Mouse (Mus musculus): ENCODE measurements around the gene Myl6. TPM values are rescaled to one million over a fixed set of nuclear protein-coding genes. Genes with fewer than 3 reads are reported as not detected.
"Not testable (repeated sequence)": the region's sequence is repeated elsewhere in the genome, so short reads cannot be mapped to it uniquely, and the experiment has no call there.

Gene Myl6
- polyA plus RNA-seq, 1 experiment from 2014 or later, result 833 TPM

DNA sequence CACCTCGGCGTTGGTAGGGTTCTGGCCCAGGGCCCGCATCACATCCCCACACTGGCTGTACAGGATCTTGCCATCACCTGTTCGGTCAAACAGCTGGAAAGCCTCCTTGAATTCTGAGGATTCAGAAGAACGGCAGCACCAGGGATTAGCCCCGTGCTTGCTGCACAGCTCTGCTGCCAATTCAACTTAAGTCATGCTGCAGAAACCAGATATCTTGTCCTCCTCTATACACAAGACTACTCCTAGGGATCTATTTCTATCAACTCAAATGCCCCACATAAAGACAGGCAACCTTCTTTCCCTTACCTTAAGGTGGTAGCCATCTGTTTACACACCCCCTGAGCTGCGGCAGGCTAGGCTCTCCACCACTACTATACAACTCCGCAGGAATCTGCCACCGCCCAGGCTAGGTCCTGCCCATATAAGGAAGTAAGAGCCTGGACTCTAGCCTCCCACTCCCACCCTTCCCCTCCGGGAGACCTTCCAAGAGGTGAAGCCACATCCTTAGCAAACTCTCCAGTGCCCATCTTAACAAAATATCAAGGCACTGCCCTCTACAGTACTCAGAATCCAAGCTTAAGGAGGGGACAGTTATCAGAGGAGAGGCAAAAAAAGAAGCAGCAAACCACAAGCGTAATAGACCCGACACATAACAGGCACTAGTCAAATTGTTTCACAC lies 1.2 kb downstream of the Myl6 start:
- H3K4me3 ChIP-seq, result peak overlapping the region; percentile 86
- peak overlapping the region; percentile 93 for H3K27ac ChIP-seq (replicated peaks)
- 32% methylated on average over 12 of the region's 12 CpGs for WGBS

DNA sequence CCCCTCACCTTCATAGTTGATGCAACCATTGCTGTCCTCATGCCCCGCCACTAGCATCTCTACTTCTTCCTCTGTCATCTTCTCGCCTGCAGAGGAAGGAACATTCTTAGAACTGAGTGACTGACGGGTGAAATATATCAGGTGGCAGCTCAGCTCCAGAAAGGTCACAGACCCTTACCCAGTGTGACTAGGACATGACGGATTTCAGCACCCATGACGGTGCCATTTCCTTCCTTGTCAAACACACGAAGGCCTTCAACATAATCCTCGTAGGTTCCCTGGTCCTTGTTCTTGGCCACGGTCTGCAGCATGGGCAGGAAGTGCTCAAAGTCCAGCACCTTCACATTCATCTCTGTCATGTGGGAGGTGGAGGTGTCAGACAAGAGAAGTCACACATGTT lies 1.9 kb downstream of the Myl6 start:
- peak overlapping the region; percentile 86 for H3K4me3 ChIP-seq
- WGBS, result 87% methylated on average over 8 of the region's 8 CpGs
- DNase-seq (ENCODE audit: low spot score); H3K27ac ChIP-seq (replicated peaks); H3K9me3 ChIP-seq (replicated peaks): not testable (repeated sequence)
- peaks cover 45% of the 10 kb centered on the region for H3K4me1 ChIP-seq
- peaks cover 11% of the 10 kb centered on the region for H3K27me3 ChIP-seq (ENCODE audit: low read depth, poor library complexity, severe bottlenecking)
- peaks cover 50% of the 10 kb centered on the region for H3K36me3 ChIP-seq

More for the DNA sequence above, 1.2 kb downstream of the Myl6 start:
- peaks cover 43% of the 10 kb centered on the region for H3K36me3 ChIP-seq
- peak; percentile 50 for DNase-seq (ENCODE audit: low spot score)
- H3K9me3 ChIP-seq (replicated peaks), result no peaks in the 10 kb centered on the region
- H3K27me3 ChIP-seq (ENCODE audit: low read depth, poor library complexity, severe bottlenecking), result peaks cover 14% of the 10 kb centered on the region
- H3K4me1 ChIP-seq, result peaks cover 52% of the 10 kb centered on the region

DNA sequence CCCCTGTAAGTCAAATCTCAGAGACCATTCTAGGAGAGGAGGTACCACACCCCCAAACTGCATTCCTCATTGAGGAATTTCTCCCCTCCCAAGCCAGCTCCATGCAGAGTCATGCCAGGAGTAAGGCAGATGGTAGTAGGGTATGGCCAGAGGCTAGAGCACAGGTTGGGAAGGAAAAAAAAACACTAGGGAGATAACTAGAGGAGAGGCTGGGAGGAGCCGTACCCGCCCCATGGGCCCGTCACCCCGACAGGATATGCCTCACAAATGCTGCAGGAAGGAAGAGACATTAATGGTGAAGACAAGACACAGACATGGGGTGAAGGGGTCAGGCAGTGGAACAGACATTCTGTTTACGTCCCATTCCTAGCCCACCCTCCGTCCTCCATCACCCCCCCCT lies 2.5 kb downstream of the Myl6 start:
- H3K27ac ChIP-seq (replicated peaks), result no peak overlapping the region
- peaks cover 56% of the 10 kb centered on the region for H3K36me3 ChIP-seq
- peak overlapping the region; percentile 86 for H3K4me3 ChIP-seq
- no peak for DNase-seq (ENCODE audit: low spot score)
- H3K27me3 ChIP-seq (ENCODE audit: low read depth, poor library complexity, severe bottlenecking), result peaks cover 5% of the 10 kb centered on the region
- H3K4me1 ChIP-seq, result peaks cover 39% of the 10 kb centered on the region
- no peaks in the 10 kb centered on the region for H3K9me3 ChIP-seq (replicated peaks)
- WGBS, result 87% methylated on average over 6 of the region's 6 CpGs

DNA sequence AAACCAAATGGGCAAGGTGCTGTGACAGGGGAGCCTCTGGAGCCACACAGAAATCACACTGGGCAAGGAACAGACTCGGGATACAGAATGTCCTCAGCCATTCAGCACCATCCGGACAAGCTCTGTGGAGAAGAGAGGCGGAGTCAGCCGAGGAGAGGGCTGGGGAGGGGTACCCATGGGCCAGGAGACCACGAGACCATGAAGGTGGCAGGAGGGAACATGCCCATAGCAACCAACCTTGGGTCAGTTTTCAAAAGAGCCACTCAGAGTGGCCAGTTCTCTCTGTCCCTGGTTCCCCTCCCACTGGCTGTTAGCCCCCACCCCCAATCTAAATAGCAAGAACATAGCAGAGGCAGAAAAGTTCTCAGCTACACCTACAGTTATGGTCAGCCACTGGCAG lies 3.0 kb downstream of the Myl6 start:
- no peaks in the 10 kb centered on the region for H3K9me3 ChIP-seq (replicated peaks)
- peak overlapping the region; percentile 86 for H3K4me3 ChIP-seq
- no peak overlapping the region for H3K27ac ChIP-seq (replicated peaks)
- WGBS, result 66% methylated on average over 5 of the region's 5 CpGs
- H3K4me1 ChIP-seq, result peaks cover 35% of the 10 kb centered on the region
- no peak for DNase-seq (ENCODE audit: low spot score)
- H3K36me3 ChIP-seq, result peaks cover 62% of the 10 kb centered on the region
- H3K27me3 ChIP-seq (ENCODE audit: low read depth, poor library complexity, severe bottlenecking), result no peaks in the 10 kb centered on the region; the same call in 1 of the 2 replicates

DNA sequence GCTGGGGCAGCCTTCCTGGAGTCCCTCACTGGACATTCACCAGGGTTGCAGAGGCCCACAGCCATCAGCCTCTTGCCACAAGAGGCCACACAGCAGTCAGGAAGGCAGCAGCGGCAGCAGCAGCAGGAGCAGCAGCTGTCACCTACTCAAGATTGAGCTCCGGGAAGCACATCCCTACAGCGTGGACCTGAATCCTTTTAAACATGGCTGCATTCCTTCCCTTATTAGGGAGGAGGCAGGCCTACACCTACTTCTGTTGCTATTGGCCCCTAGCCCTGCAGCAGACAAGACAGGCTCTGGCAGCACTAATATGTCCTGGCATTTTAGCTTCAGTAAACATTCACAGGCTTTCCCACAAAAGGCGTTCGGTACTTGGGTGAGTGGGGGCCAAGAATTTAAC lies 3.7 kb downstream of the Myl6 start:
- Histone ChIP-seq H3K27ac (replicated peaks) (no peak overlapping the region), H3K27me3 (ENCODE audit: low read depth, poor library complexity, severe bottlenecking) (no peaks in the 10 kb centered on the region), H3K4me1 (peaks cover 35% of the 10 kb centered on the region), H3K9me3 (replicated peaks) (no peaks in the 10 kb centered on the region), H3K4me3 (no peak overlapping the region), H3K36me3 (peaks cover 69% of the 10 kb centered on the region)
- whole genome bisulfite sequencing, result 78% methylated on average over 5 of the region's 5 CpGs
- no peak for DNase-seq (ENCODE audit: low spot score)

DNA sequence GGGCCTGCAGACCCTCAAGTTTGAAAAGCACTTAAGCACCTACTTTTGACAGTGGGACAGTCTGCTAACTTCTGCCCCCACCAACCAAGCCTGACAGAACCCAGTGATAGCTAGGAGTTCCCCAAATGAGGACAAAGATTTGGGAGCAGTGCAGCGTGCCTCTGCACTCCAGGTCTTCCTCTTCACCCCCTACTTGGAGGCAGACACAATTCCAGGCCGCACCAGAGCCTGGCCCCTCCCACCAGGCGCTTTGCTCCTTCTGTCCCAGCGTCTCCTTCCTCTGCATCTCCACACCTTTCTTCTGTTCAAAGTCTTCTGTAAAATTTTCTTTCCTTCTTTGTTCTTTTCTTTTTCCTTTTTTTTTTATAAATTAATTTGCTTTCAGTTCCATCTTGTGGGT lies 4.2 kb downstream of the Myl6 start:
- peaks cover 72% of the 10 kb centered on the region for H3K36me3 ChIP-seq
- H3K4me3 ChIP-seq, result 0 out of 2 replicates have a peak overlapping the region, but pooled peaks have one; percentile 7

DNA sequence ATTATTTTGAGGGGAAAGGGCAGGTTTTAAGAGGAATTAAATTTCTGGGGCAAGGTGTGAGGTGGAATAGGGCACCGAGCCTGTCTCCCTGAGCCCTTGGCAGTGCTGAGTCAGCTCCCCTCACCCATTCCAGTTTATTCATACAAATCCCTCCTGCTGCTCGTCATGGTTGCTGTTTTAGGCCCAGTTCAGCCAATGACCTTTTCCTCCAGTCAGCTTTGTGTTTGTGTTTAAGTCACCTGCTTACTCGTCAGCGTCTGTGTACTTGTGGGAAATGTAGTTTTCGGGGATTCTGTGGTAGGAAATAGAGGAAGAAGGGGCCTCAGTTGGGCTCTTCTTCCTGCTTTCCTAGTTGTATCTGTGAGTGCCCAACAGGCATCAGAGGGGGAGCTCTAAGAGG lies 4.6 kb downstream of the Myl6 start:
- peaks cover 27% of the 10 kb centered on the region for H3K4me1 ChIP-seq
- DNase-seq (ENCODE audit: low spot score), result no peak
- no peaks in the 10 kb centered on the region for H3K27me3 ChIP-seq (ENCODE audit: low read depth, poor library complexity, severe bottlenecking)
- H3K4me3 ChIP-seq, result 0 out of 2 replicates have a peak overlapping the region, but pooled peaks have one; percentile 7
- H3K9me3 ChIP-seq (replicated peaks), result no peaks in the 10 kb centered on the region
- H3K36me3 ChIP-seq, result peaks cover 76% of the 10 kb centered on the region
- 77% methylated on average over 5 of the region's 5 CpGs for WGBS
- no peak overlapping the region for H3K27ac ChIP-seq (replicated peaks)

More for the DNA sequence above, 4.2 kb downstream of the Myl6 start:
- Histone ChIP-seq H3K27me3 (ENCODE audit: low read depth, poor library complexity, severe bottlenecking) (no peaks in the 10 kb centered on the region), H3K27ac (replicated peaks) (no peak overlapping the region), H3K9me3 (replicated peaks) (no peaks in the 10 kb centered on the region), H3K4me1 (peaks cover 31% of the 10 kb centered on the region)
- WGBS, result 74% methylated on average over 4 of the region's 4 CpGs
- DNase-seq (ENCODE audit: low spot score), result no peak

DNA sequence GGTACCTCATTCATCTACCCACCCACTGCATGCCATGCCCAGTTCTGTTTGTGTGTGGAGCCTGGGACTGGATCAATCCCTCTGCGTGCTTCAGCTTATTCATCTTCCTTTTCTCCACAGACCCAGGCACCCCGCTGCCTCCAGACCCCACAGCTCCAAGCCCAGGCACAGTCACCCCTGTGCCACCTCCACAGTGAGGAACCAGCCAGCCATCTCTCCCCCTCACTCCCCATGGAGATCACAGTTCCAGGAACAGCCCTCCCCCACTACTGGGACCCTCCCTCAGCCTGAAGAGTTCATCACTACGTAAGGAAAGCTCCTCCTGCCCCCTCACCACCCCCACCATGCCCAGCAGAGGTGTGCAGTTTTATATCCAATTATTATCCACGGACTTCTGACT lies 5.2 kb downstream of the Myl6 start:
- H3K4me3 ChIP-seq, result no peak overlapping the region
- no peak for DNase-seq (ENCODE audit: low spot score)
- H3K9me3 ChIP-seq (replicated peaks), result no peaks in the 10 kb centered on the region
- peaks cover 25% of the 10 kb centered on the region for H3K4me1 ChIP-seq
- 91% methylated on average over 4 of the region's 4 CpGs for WGBS
- H3K27me3 ChIP-seq (ENCODE audit: low read depth, poor library complexity, severe bottlenecking), result no peaks in the 10 kb centered on the region
- H3K27ac ChIP-seq (replicated peaks), result no peak overlapping the region
- H3K36me3 ChIP-seq, result peaks cover 82% of the 10 kb centered on the region

DNA sequence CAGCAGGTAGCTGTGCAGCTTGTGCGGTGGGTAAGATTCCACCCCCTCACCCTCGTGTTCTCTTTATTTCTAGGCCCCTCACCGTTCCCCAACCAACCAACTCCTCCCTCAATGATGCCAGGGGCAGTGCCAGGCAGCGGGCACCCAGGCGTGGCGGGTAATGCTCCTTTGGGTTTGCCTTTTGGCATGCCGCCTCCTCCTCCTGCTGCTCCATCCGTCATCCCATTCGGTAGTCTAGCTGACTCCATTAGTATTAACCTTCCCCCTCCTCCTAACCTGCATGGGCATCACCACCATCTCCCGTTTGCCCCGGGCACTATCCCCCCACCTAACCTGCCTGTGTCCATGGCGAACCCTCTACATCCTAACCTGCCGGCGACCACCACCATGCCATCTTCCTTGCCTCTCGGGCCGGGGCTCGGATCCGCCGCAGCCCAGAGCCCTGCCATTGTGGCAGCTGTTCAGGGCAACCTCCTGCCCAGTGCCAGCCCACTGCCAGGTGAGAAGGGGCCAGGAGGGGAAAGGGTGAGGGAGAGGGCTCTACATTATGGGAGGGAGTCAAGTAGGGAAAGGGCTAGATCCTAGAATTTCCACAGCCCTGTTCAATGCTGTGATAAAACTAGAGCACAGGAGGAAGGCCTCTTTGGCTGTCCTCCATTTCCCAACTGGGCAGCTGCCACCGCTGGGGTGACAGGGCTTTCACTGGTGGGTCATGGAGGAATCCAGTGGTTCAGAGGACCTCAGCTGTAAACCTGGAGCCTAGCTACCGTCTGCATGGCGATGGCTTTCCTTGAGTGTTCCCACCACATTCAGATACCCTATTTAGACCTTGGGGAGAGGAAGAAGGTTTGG lies 5.9 kb downstream of the Myl6 start:
- no peaks in the 10 kb centered on the region for H3K9me3 ChIP-seq (replicated peaks)
- no peak overlapping the region for H3K4me3 ChIP-seq
- peaks cover 25% of the 10 kb centered on the region for H3K4me1 ChIP-seq
- peaks cover 89% of the 10 kb centered on the region for H3K36me3 ChIP-seq
- no peak overlapping the region for H3K27ac ChIP-seq (replicated peaks)
- DNase-seq (ENCODE audit: low spot score), result no peak
- H3K27me3 ChIP-seq (ENCODE audit: low read depth, poor library complexity, severe bottlenecking), result no peaks in the 10 kb centered on the region
- WGBS, result 92% methylated on average over 22 of the region's 22 CpGs

DNA sequence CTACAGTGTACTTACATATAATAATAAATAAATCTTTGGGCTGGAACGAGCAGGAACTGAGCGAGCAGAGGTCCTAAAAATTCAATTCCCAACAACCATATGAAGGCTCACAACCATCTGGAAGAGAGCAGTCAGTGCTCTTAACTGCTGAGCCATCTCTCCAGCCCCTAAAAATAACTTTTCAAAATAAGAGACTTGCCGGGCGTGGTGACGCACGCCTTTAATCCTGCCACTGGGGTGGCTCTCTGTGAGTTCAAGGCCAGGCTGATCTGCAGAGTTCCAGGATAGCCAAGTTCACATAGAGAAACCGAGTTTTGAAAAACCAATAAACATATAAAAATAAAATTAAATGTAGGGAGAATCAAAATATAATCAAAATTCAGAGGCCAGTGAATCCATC lies 7.6 kb downstream of the Myl6 start:
- Histone ChIP-seq H3K9me3 (replicated peaks) (no peaks in the 10 kb centered on the region), H3K27ac (replicated peaks) (no peak overlapping the region), H3K36me3 (peaks cover 99% of the 10 kb centered on the region), H3K27me3 (ENCODE audit: low read depth, poor library complexity, severe bottlenecking) (no peaks in the 10 kb centered on the region), H3K4me3 (no peak overlapping the region), H3K4me1 (peaks cover 8% of the 10 kb centered on the region)
- DNase-seq (ENCODE audit: low spot score), result no peak
- WGBS, result 92% methylated on average over 7 of the region's 7 CpGs

DNA sequence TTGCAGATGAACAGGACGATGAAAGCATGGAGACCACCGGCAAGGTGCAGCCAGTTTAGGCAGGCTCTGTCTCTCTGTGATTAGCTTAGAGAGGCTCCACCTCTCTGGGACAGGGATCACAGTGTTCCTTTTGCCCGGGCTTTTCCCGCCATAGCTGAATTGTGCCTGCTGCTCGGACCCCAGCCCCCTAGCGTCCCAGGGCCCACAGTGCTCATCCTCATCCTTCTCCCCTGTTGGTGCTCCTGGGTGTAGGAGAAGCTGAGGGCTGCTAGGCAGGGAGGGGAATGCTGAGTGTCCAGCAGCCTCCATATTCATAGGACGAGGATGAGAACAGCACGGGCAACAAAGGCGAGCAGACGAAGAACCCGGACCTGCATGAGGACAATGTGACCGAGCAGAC lies 19.6 kb downstream of the Myl6 start:
- WGBS, result 89% methylated on average over 12 of the region's 12 CpGs
- Histone ChIP-seq H3K27me3 (ENCODE audit: low read depth, poor library complexity, severe bottlenecking) (no peaks in the 10 kb centered on the region), H3K36me3 (peaks cover 99% of the 10 kb centered on the region), H3K9me3 (replicated peaks) (no peaks in the 10 kb centered on the region), H3K27ac (replicated peaks) (no peak overlapping the region), H3K4me1 (no peaks in the 10 kb centered on the region), H3K4me3 (no peak overlapping the region)
- no peak for DNase-seq (ENCODE audit: low spot score)

DNA sequence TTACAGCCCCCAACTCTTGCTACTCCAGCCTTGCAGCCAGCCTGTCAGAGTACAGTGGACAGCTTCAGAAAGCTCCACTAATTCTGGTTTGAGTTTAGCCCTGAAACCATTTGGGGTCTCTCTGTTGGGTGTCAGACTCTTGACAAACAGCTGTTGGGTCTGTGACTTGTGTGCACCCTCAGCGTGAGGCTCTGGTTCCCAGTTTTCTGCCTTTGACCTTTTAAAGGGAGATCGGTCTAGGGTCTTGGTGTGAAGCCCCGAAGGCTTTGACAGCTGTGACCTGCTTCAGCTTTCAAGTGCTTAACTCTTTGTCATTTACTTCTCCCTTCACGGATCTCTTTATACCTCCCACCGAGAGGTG lies 33.7 kb downstream of the Myl6 start:
- peaks cover 13% of the 10 kb centered on the region for H3K4me1 ChIP-seq
- H3K36me3 ChIP-seq, result peaks cover 44% of the 10 kb centered on the region
- no peaks in the 10 kb centered on the region for H3K9me3 ChIP-seq (replicated peaks)
- H3K27me3 ChIP-seq (ENCODE audit: low read depth, poor library complexity, severe bottlenecking), result peaks cover 15% of the 10 kb centered on the region
- peak overlapping the region; percentile 94 for H3K4me3 ChIP-seq
- whole genome bisulfite sequencing, result 4% methylated on average over 5 of the region's 5 CpGs
- peak; percentile 37 for DNase-seq (ENCODE audit: low spot score)
- H3K27ac ChIP-seq (replicated peaks), result peak overlapping the region; percentile 98

Data from midbrain, embryonic 10.5 days (tissue).